Mouse (Mus musculus): Measurements from ENCODE around the gene Oser1. TPM values are rescaled to one million over a fixed set of nuclear protein-coding genes. Genes with fewer than 3 reads are reported as not detected.
A peak's percentile ranks its signal among the peaks of the same experiment; 100 is the strongest.
"Not testable (repeated sequence)": the region's sequence is repeated elsewhere in the genome, so short reads cannot be mapped to it uniquely, and the experiment has no call there.

The Oser1 gene
- total and polyA plus RNA-seq, 3 experiments = 9.7 to 21.2 (median 19.6) TPM

- WGBS = 65% methylated on average over 11 of the region's 11 CpGs
- H3K27ac ChIP-seq = no peak overlapping the region; the same call in 1 of the 2 replicates
- intact Hi-C loops (cut with DNase I) = no loop called here
- H3K79me2 ChIP-seq (replicated peaks; ENCODE audit: control insufficient read depth, insufficient read depth, low read length) = no peaks in the 10 kb centered on the region
- no peaks in the 10 kb centered on the region; the same call in 1 of the 2 replicates for H3K36me3 ChIP-seq (ENCODE audit: control insufficient read depth, insufficient read depth, low read length)
- TF ChIP-seq CTCF (IDR thresholded peaks at IDR 0.05) = no peak
- peaks cover 5% of the 10 kb centered on the region for H3K4me1 ChIP-seq (ENCODE audit: control insufficient read depth, insufficient read depth, low read length)
- no peak overlapping the region for H3K9ac ChIP-seq (ENCODE audit: low read depth, low read length)
- H3K27me3 ChIP-seq (ENCODE audit: control insufficient read depth, insufficient read depth, low read length) = no peaks in the 10 kb centered on the region
- no peak for DNase-seq
- H3K4me3 ChIP-seq = no peak overlapping the region
Measured at GRCm38 (mm10) chr2:163462801-163463200, 38.3 kb upstream of the Oser1 start.

- DNase-seq = no peak
- H3K79me2 ChIP-seq (replicated peaks; ENCODE audit: control insufficient read depth, insufficient read depth, low read length) = no peaks in the 10 kb centered on the region
- no peaks in the 10 kb centered on the region; the same call in 1 of the 2 replicates for H3K36me3 ChIP-seq (ENCODE audit: control insufficient read depth, insufficient read depth, low read length)
- no peaks in the 10 kb centered on the region for H3K27me3 ChIP-seq (ENCODE audit: control insufficient read depth, insufficient read depth, low read length)
- peaks cover 5% of the 10 kb centered on the region for H3K4me1 ChIP-seq (ENCODE audit: control insufficient read depth, insufficient read depth, low read length)
- H3K9ac ChIP-seq (ENCODE audit: low read depth, low read length) = no peak overlapping the region
- 61% methylated on average over 5 of the region's 5 CpGs for WGBS
- no peak overlapping the region; the same call in 1 of the 2 replicates for H3K27ac ChIP-seq
- TF ChIP-seq CTCF (IDR thresholded peaks at IDR 0.05) = no peak
- no peak for TF ChIP-seq POLR2A (IDR thresholded peaks at IDR 0.05; ENCODE audit: insufficient read depth, low read depth, low read length)
- no peak for TF ChIP-seq EP300 (IDR thresholded peaks at IDR 0.05; ENCODE audit: insufficient read depth, low read depth, low read length)
- intact Hi-C loops (cut with DNase I) = no loop called here
- H3K4me3 ChIP-seq = no peak overlapping the region
Measured at GRCm38 (mm10) chr2:163462386-163462785, 37.9 kb upstream of the Oser1 start.

GRCm38 (mm10) chr2:163461307-163461706 is 36.8 kb upstream of the Oser1 start:
- DNase-seq; H3K36me3 ChIP-seq (ENCODE audit: control insufficient read depth, insufficient read depth, low read length); H3K27ac ChIP-seq; H3K4me1 ChIP-seq (ENCODE audit: control insufficient read depth, insufficient read depth, low read length); intact Hi-C loops (cut with DNase I); H3K4me3 ChIP-seq; H3K79me2 ChIP-seq (replicated peaks; ENCODE audit: control insufficient read depth, insufficient read depth, low read length); H3K27me3 ChIP-seq (ENCODE audit: control insufficient read depth, insufficient read depth, low read length); H3K9ac ChIP-seq (ENCODE audit: low read depth, low read length): not testable (repeated sequence)
- WGBS = 93% methylated on average over 9 of the region's 9 CpGs

GRCm38 (mm10) chr2:163460622-163461021 is 36.1 kb upstream of the Oser1 start:
- intact Hi-C loops (cut with DNase I) = no loop called here
- no peak overlapping the region for H3K9ac ChIP-seq (ENCODE audit: low read depth, low read length)
- no peaks in the 10 kb centered on the region for H3K79me2 ChIP-seq (replicated peaks; ENCODE audit: control insufficient read depth, insufficient read depth, low read length)
- H3K27me3 ChIP-seq (ENCODE audit: control insufficient read depth, insufficient read depth, low read length) = no peaks in the 10 kb centered on the region
- 81% methylated on average over 8 of the region's 8 CpGs for WGBS
- DNase-seq = no peak
- TF ChIP-seq EP300 (IDR thresholded peaks at IDR 0.05; ENCODE audit: insufficient read depth, low read depth, low read length) (no peak), CTCF (IDR thresholded peaks at IDR 0.05) (no peak), POLR2A (IDR thresholded peaks at IDR 0.05; ENCODE audit: insufficient read depth, low read depth, low read length) (no peak)
- H3K4me3 ChIP-seq = no peak overlapping the region
- peaks cover 2% of the 10 kb centered on the region for H3K4me1 ChIP-seq (ENCODE audit: control insufficient read depth, insufficient read depth, low read length)
- H3K27ac ChIP-seq = no peak overlapping the region
- H3K36me3 ChIP-seq (ENCODE audit: control insufficient read depth, insufficient read depth, low read length) = no peaks in the 10 kb centered on the region

GRCm38 (mm10) chr2:163459380-163459779 is 34.9 kb upstream of the Oser1 start:
- intact Hi-C loops (cut with DNase I) = no loop called here
- Histone ChIP-seq H3K4me3 (peak overlapping the region; percentile 37), H3K27ac (peak overlapping the region; percentile 81), H3K27me3 (ENCODE audit: control insufficient read depth, insufficient read depth, low read length) (no peaks in the 10 kb centered on the region), H3K36me3 (ENCODE audit: control insufficient read depth, insufficient read depth, low read length) (no peaks in the 10 kb centered on the region), H3K9ac (ENCODE audit: low read depth, low read length) (peak overlapping the region; percentile 38), H3K4me1 (ENCODE audit: control insufficient read depth, insufficient read depth, low read length) (peaks cover 1% of the 10 kb centered on the region), H3K79me2 (replicated peaks; ENCODE audit: control insufficient read depth, insufficient read depth, low read length) (no peaks in the 10 kb centered on the region)
- 28% methylated on average over 10 of the region's 10 CpGs for WGBS
- DNase-seq = peak in 1 of 2 experiments; percentile 48
- TF ChIP-seq POLR2A (IDR thresholded peaks at IDR 0.05; ENCODE audit: insufficient read depth, low read depth, low read length) (no peak; the same call in 1 of the 2 replicates), EP300 (IDR thresholded peaks at IDR 0.05; ENCODE audit: insufficient read depth, low read depth, low read length) (no peak), CTCF (IDR thresholded peaks at IDR 0.05) (no peak)

GRCm38 (mm10) chr2:163458539-163459265 is 34.2 kb upstream of the Oser1 start:
- Histone ChIP-seq H3K4me3 (peak overlapping the region; percentile 37), H3K27me3 (ENCODE audit: control insufficient read depth, insufficient read depth, low read length) (no peaks in the 10 kb centered on the region), H3K79me2 (replicated peaks; ENCODE audit: control insufficient read depth, insufficient read depth, low read length) (no peaks in the 10 kb centered on the region), H3K36me3 (ENCODE audit: control insufficient read depth, insufficient read depth, low read length) (no peaks in the 10 kb centered on the region), H3K4me1 (ENCODE audit: control insufficient read depth, insufficient read depth, low read length) (no peaks in the 10 kb centered on the region; the same call in 1 of the 2 replicates), H3K27ac (peak overlapping the region; percentile 81), H3K9ac (ENCODE audit: low read depth, low read length) (peak overlapping the region; percentile 38)
- peak; percentile 31 to 41 for DNase-seq
- WGBS = 26% methylated on average over 27 of the region's 27 CpGs
- intact Hi-C loops (cut with DNase I) = no loop called here
- TF ChIP-seq CTCF (IDR thresholded peaks at IDR 0.05) (no peak), EP300 (IDR thresholded peaks at IDR 0.05; ENCODE audit: insufficient read depth, low read depth, low read length) (no peak), POLR2A (IDR thresholded peaks at IDR 0.05; ENCODE audit: insufficient read depth, low read depth, low read length) (no peak; the same call in 1 of the 2 replicates)

Data from heart, adult 2 months (tissue).